Comparison of ENCODE assay signal across 14 mouse cellular contexts in the genomic region with DNA sequence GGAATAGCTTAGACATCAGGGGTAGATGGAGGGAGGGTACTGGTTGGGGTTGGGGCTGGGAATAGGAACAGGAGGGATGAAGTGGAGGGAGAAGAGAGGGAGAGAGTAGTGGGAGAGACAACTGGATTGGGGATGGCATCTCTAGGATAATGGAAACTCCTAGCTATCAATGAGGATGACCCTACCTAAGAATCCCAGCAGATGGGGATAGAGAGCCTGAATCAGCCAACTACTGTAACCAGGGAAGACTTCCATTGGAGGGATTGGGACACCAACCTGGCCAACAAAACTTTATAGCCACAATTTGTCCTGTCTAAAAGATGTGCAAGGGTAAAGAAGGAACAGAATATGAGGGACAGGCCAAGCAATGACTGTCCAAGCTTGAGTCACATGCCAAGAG. TPM values are rescaled to one million over a fixed set of nuclear protein-coding genes. Genes with fewer than 3 reads are reported as not detected.
DNase-seq lines count a peak whose midpoint lies in the region; ATAC-seq and TF ChIP-seq lines count a peak whose summit lies in the region.
"Had no signal": no experiment of that assay in that cellular context is flagged by ENCODE, and none has a peak within 500 bp of the region (broad histone marks: within the 10 kb centered on the region; RNA-seq: fewer than 3 reads in every experiment).

No protein-coding gene starts in this region.

- H3K9me3 ChIP-seq in E14TG2a.4 (ENCODE audit: low read length) = no peaks in the 10 kb centered on the region
- H3K9me3 ChIP-seq: neural tube, embryonic 15.5 days had no signal

- H3K27ac ChIP-seq in layer of hippocampus, adult 2 months = no peak overlapping the region
- H3K27ac ChIP-seq: neural tube, embryonic 15.5 days had no signal

- peak; percentile 84; the same call in 1 of the 2 replicates for ATAC-seq in frontal cortex, adult (ENCODE audit: low TSS enrichment)
- ATAC-seq in erythroblast, adult 5-6 weeks (replicated peaks; ENCODE audit: low FRiP score, poor library complexity, severe bottlenecking) = no peak
- ATAC-seq: inflammation-experienced regulatory T-cells, adult 6 months had no signal

- no peak overlapping the region for H3K4me3 ChIP-seq in layer of hippocampus, adult 2 months
- no peak overlapping the region for H3K4me3 ChIP-seq in E14TG2a.4 (replicated peaks; ENCODE audit: low read length)
- H3K4me3 ChIP-seq: neural tube, embryonic 15.5 days had no signal

- no peaks in the 10 kb centered on the region for H3K27me3 ChIP-seq in E14TG2a.4 (ENCODE audit: insufficient read depth, low read length)
- H3K27me3 ChIP-seq: neural tube, embryonic 15.5 days had no signal

- TF ChIP-seq CTCF in layer of hippocampus, adult 2 months (conservative IDR thresholded peaks at IDR 0.05) = peak; percentile 63
- TF ChIP-seq CTCF in E14TG2a.4 (conservative IDR thresholded peaks at IDR 0.05; ENCODE audit: low read length) = peak; percentile 18; the same call in 1 of the 2 replicates

- H3K36me3 ChIP-seq in E14TG2a.4 (ENCODE audit: insufficient read depth, low read length) = no peaks in the 10 kb centered on the region
- H3K36me3 ChIP-seq: neural tube, embryonic 15.5 days had no signal

- DNase-seq in frontal cortex, postnatal 14 days (ENCODE audit: low spot score in 2 of 2) = no peak
- no peak for DNase-seq in layer of hippocampus, adult 2 months (ENCODE audit: low spot score in 2 of 2)
- DNase-seq in layer of hippocampus, postnatal 36 days = no peak
- DNase-seq in adipocyte (ENCODE audit: low spot score) = peak; percentile 9
- DNase-seq in heart, adult 9 months (ENCODE audit: low spot score in 2 of 2) = no peak
- DNase-seq: gastrocnemius, postnatal 14 days; lung, postnatal 14 days; right cerebral cortex, postnatal 14 days; thymus, postnatal 4 days had no signal

- H3K4me1 ChIP-seq in E14TG2a.4 (replicated peaks; ENCODE audit: low read depth, low read length) = no peaks in the 10 kb centered on the region
- H3K4me1 ChIP-seq: neural tube, embryonic 15.5 days had no signal

RNA-seq across cellular contexts. Expression of a gene that starts 3.7 kb away (rescaled TPM):
- total RNA-seq in layer of hippocampus, adult 2 months (2021) = 10 to 100 TPM; 15.1 to 16.0 TPM
- total RNA-seq in layer of hippocampus, postnatal 36 days (2021) = 10 to 100 TPM; 13.6 to 16.4 TPM
- total RNA-seq in erythroblast, adult 5-6 weeks (2015; ENCODE audit: low replicate concordance) = 0.84 TPM in 1 of 2 replicates, not detected in the other
- total RNA-seq in erythroblast, adult 5-6 weeks (2017; ENCODE audit: low replicate concordance) = 2.0 TPM in 1 of 2 replicates, not detected in the other

RNA-seq across cellular contexts. Expression of a gene that starts 31.1 kb away (rescaled TPM):
- not detected for total RNA-seq in layer of hippocampus, adult 2 months (2021)
- not detected for total RNA-seq in layer of hippocampus, postnatal 36 days (2021)
- 3.1 and 3.3 TPM in 2 replicates for total RNA-seq in erythroblast, adult 5-6 weeks (2015; ENCODE audit: low replicate concordance)
- 0.94 and 0.98 TPM in 2 replicates for total RNA-seq in erythroblast, adult 5-6 weeks (2017; ENCODE audit: low replicate concordance)

Comparison
In these comparisons a context has a peak if more than half of its experiments do, and no peak if none do; other contexts are left out.
1. RNA of a gene that starts 3.7 kb away (total RNA-seq): 13.6 to 16.4 TPM in layer of hippocampus, postnatal 36 days and 15.1 to 16.0 TPM in layer of hippocampus, adult 2 months; 0.84 to 2.0 TPM in erythroblast, adult 5-6 weeks; every median in the first group is over 4 times any median in the second.